Mouse (Mus musculus): ENCODE results near the gene 1810043G02Rik. TPM values are rescaled to one million over a fixed set of nuclear protein-coding genes. Genes with fewer than 3 reads are reported as not detected.

Gene 1810043G02Rik
- total and polyA plus RNA-seq, 2 experiments from 2014 or later: 61.7 to 66.2 TPM

DNA sequence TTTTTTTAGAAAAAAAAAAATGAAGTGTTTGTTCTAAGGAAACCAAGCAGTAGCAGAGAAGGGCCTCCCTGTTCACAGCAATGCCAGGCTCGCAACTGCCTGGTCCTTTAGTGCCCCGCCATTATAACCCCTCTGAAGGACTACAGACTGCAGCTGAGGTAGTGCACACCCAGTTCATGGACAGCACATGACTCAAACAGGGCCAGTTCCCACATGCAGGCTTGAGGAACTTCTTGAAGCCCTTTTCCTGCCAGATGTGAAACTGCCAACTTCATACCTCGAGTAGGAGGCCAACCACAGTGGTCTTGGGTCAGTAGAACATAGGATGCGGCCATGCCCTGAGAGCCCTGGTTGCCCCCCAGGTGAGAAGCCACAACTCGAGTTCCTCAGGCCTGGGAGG, 4.0 kb upstream of the 1810043G02Rik start:
- no peak for TF ChIP-seq CTCF (IDR thresholded peaks at IDR 0.05)
- Histone ChIP-seq H3K4me3 (ENCODE audit: low read depth, low read length) (no peak overlapping the region), H3K9ac (replicated peaks; ENCODE audit: low read length, poor library complexity, severe bottlenecking) (no peak overlapping the region), H3K36me3 (ENCODE audit: insufficient read depth, low read length) (no peaks in the 10 kb centered on the region), H3K27me3 (ENCODE audit: insufficient read depth, low read length) (no peaks in the 10 kb centered on the region), H3K9me3 (ENCODE audit: low read length) (no peaks in the 10 kb centered on the region), H3K27ac (ENCODE audit: low read depth, low read length) (no peak overlapping the region), H3K4me1 (ENCODE audit: insufficient read depth, low read length) (peaks cover 4% of the 10 kb centered on the region; the same call in 1 of the 2 replicates), H3K4me2 (ENCODE audit: low read depth, low read length, poor library complexity, severe bottlenecking) (no peak overlapping the region)
- DNase-seq (ENCODE audit: low spot score) (no peak), ATAC-seq (ENCODE audit: low FRiP score) (no peak)
- WGBS: 71% methylated on average over 5 of the region's 5 CpGs

DNA sequence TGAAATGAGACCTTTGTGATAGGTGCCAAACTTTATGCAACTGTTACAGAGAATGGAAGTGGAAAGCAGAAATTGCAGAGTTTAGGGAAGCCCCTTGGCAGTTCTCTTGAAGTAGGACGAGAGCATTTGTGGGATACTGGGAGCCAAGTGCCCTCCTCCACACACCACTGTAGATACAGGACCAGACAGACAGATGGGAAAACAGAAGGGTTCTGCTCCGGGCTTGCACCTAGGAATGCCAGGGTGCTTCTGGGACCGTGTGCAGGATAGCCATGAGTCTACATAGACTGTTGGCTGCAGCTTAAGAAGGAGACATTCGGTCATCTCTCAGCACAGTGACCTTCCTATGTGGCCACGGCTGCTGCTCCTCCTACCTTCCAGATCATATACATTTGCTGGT, 3.5 kb upstream of the 1810043G02Rik start:
- H3K27me3 ChIP-seq (ENCODE audit: insufficient read depth, low read length): no peaks in the 10 kb centered on the region
- no peak for ATAC-seq (ENCODE audit: low FRiP score)
- DNase-seq (ENCODE audit: low spot score): no peak
- no peaks in the 10 kb centered on the region for H3K9me3 ChIP-seq (ENCODE audit: low read length)
- H3K36me3 ChIP-seq (ENCODE audit: insufficient read depth, low read length): no peaks in the 10 kb centered on the region
- H3K4me2 ChIP-seq (ENCODE audit: low read depth, low read length, poor library complexity, severe bottlenecking): no peak overlapping the region
- no peak overlapping the region for H3K4me3 ChIP-seq (ENCODE audit: low read depth, low read length)
- whole genome bisulfite sequencing: 83% methylated on average over 5 of the region's 5 CpGs
- peaks cover 4% of the 10 kb centered on the region; the same call in 1 of the 2 replicates for H3K4me1 ChIP-seq (ENCODE audit: insufficient read depth, low read length)
- no peak overlapping the region for H3K9ac ChIP-seq (replicated peaks; ENCODE audit: low read length, poor library complexity, severe bottlenecking)
- no peak overlapping the region for H3K27ac ChIP-seq (ENCODE audit: low read depth, low read length)
- TF ChIP-seq CTCF (IDR thresholded peaks at IDR 0.05): no peak

DNA sequence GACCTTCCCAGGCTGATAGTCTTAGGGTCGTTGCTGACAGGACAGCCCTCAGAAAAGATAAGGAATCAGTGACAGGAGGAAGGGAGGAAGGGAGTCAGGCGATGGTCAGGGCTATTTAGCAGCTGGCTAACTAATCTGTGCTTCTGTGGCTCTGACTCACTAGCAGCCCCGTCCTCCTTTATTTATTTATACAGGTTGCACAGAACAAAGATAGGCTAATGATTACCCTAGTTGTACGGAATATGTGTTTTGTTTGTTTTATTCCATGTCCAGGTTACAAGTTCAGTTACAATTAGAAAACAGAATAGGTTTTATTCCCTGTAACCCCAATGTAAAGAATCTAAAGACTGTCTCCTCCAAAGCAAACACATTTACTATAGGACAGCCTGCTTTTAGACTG, 2.7 kb upstream of the 1810043G02Rik start:
- ATAC-seq (ENCODE audit: low FRiP score) (no peak), DNase-seq (ENCODE audit: low spot score) (no peak)
- TF ChIP-seq CTCF (IDR thresholded peaks at IDR 0.05): no peak
- Histone ChIP-seq H3K27me3 (ENCODE audit: insufficient read depth, low read length) (no peaks in the 10 kb centered on the region), H3K4me1 (ENCODE audit: insufficient read depth, low read length) (peaks cover 4% of the 10 kb centered on the region; the same call in 1 of the 2 replicates), H3K27ac (ENCODE audit: low read depth, low read length) (no peak overlapping the region), H3K4me2 (ENCODE audit: low read depth, low read length, poor library complexity, severe bottlenecking) (no peak overlapping the region), H3K4me3 (ENCODE audit: low read depth, low read length) (no peak overlapping the region), H3K9me3 (ENCODE audit: low read length) (no peaks in the 10 kb centered on the region), H3K9ac (replicated peaks; ENCODE audit: low read length, poor library complexity, severe bottlenecking) (no peak overlapping the region), H3K36me3 (ENCODE audit: insufficient read depth, low read length) (peaks cover 5% of the 10 kb centered on the region; the same call in 1 of the 2 replicates)
- 53% methylated on average over 4 of the region's 4 CpGs for WGBS

DNA sequence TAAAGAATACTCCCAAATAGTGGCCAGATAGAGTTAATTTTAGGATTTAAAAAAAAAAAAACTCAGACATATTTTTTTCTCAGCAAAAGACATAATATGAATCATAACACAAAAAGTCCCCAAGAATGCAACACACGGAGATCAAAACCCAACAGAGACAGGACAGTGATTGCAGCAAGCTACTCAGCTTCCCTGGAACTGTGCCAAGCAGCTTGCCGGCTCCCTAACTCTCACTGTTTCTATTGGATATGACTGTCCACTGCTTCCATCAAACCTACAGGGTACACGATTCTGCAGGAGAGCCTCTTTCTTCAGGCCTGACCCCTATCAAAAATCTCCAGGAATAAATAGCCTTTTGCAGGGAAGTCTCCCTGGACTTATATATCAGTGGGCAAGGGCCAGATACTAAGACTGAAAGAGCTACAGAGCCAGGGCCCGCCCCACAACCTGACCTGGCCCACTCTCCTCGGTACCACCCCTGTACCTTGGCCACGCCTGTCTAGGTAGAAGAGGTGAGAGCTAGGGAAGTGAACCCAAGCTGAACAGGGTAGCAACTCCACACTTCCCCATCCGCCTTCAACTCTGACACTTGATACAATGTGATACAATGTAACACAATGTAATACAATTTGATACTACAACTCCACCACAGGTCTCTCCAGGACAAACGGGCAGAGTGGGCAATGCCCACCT, 1.7 kb upstream of the 1810043G02Rik start:
- no peaks in the 10 kb centered on the region for H3K27me3 ChIP-seq (ENCODE audit: insufficient read depth, low read length)
- DNase-seq (ENCODE audit: low spot score) (no peak), ATAC-seq (ENCODE audit: low FRiP score) (no peak)
- H3K36me3 ChIP-seq (ENCODE audit: insufficient read depth, low read length): peaks cover 13% of the 10 kb centered on the region
- no peaks in the 10 kb centered on the region for H3K9me3 ChIP-seq (ENCODE audit: low read length)
- H3K4me2 ChIP-seq (ENCODE audit: low read depth, low read length, poor library complexity, severe bottlenecking): no peak overlapping the region
- no peak overlapping the region for H3K4me3 ChIP-seq (ENCODE audit: low read depth, low read length)
- H3K9ac ChIP-seq (replicated peaks; ENCODE audit: low read length, poor library complexity, severe bottlenecking): no peak overlapping the region
- no peak overlapping the region for H3K27ac ChIP-seq (ENCODE audit: low read depth, low read length)
- H3K4me1 ChIP-seq (ENCODE audit: insufficient read depth, low read length): peaks cover 4% of the 10 kb centered on the region; the same call in 1 of the 2 replicates
- no peak for TF ChIP-seq CTCF (IDR thresholded peaks at IDR 0.05)
- 73% methylated on average over 8 of the region's 8 CpGs for WGBS

DNA sequence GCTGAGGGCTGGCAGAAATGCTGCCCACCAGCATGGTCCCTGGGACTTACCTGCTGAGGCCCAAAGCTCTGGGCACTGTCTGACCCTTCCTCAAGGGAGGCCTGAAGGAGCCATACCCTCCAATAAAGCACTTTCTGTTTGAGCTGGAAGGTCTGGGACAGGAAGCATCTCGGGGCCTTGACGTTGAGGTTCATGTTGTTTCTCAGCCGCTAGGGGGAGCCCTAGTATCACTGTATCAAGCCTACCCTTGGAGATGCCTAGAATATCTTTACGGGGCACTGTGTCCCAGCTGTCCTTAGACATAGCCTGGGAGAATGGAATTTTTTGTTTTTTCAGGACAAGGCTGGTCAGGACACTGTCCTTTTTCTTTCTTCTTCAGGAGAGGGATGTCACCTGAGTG, 6.3 kb downstream of the 1810043G02Rik start:
- no peaks in the 10 kb centered on the region for H3K27me3 ChIP-seq (ENCODE audit: insufficient read depth, low read length)
- H3K27ac ChIP-seq (ENCODE audit: low read depth, low read length): no peak overlapping the region
- TF ChIP-seq CTCF (IDR thresholded peaks at IDR 0.05): peak; percentile 93
- no peak overlapping the region for H3K4me2 ChIP-seq (ENCODE audit: low read depth, low read length, poor library complexity, severe bottlenecking)
- H3K36me3 ChIP-seq (ENCODE audit: insufficient read depth, low read length): peaks cover 47% of the 10 kb centered on the region
- ATAC-seq (ENCODE audit: low FRiP score) (peak; percentile 64), DNase-seq (ENCODE audit: low spot score) (peak; percentile 85)
- H3K9me3 ChIP-seq (ENCODE audit: low read length): no peaks in the 10 kb centered on the region
- no peak overlapping the region for H3K9ac ChIP-seq (replicated peaks; ENCODE audit: low read length, poor library complexity, severe bottlenecking)
- H3K4me3 ChIP-seq (ENCODE audit: low read depth, low read length): no peak overlapping the region
- H3K4me1 ChIP-seq (ENCODE audit: insufficient read depth, low read length): no peaks in the 10 kb centered on the region
- 2% methylated on average over 4 of the region's 4 CpGs for WGBS

DNA sequence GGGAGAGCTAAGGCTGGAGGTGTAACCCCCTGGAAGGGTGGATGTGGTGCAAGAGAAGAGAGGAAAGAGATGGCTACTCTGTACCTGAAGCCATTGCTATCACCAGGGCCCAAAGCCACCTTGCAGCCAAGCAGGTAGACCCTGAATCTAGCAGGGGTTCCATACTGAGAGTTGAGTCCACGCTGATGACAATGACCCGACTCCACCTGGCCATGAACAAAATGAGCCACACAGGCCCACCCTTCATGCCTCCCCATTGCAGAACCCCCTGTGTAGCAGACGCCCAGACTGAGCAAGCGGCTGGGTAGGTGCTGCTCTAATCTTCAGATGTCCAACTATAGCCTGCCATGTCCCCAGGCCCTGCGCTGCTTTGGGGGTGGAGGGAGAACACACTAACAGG, 7.5 kb downstream of the 1810043G02Rik start:
- 81% methylated on average over 5 of the region's 5 CpGs for WGBS
- H3K4me1 ChIP-seq (ENCODE audit: insufficient read depth, low read length): no peaks in the 10 kb centered on the region
- no peak overlapping the region for H3K4me2 ChIP-seq (ENCODE audit: low read depth, low read length, poor library complexity, severe bottlenecking)
- no peak overlapping the region for H3K4me3 ChIP-seq (ENCODE audit: low read depth, low read length)
- no peak overlapping the region for H3K27ac ChIP-seq (ENCODE audit: low read depth, low read length)
- H3K9ac ChIP-seq (replicated peaks; ENCODE audit: low read length, poor library complexity, severe bottlenecking): no peak overlapping the region
- DNase-seq (ENCODE audit: low spot score): no peak
- no peak for TF ChIP-seq CTCF (IDR thresholded peaks at IDR 0.05)
- H3K36me3 ChIP-seq (ENCODE audit: insufficient read depth, low read length): peaks cover 48% of the 10 kb centered on the region
- no peaks in the 10 kb centered on the region for H3K27me3 ChIP-seq (ENCODE audit: insufficient read depth, low read length)
- no peak for ATAC-seq (ENCODE audit: low FRiP score)
- no peaks in the 10 kb centered on the region for H3K9me3 ChIP-seq (ENCODE audit: low read length)
